Mouse (Mus musculus) cerebellum, adult 9-11 months (tissue): ENCODE data around the gene Prss8.
"Not testable (repeated sequence)": the region's sequence is repeated elsewhere in the genome, so short reads cannot be mapped to it uniquely, and the experiment has no call there.

Source experiments
- DNase-seq: peaks from one replicate; pipeline ENCODE4 v3.0.0; 2022

The Prss8 gene

GRCm38 (mm10) chr7:127929923-127930322, at the start of gene Prss8:
Gene Prss8, minus strand, starts transcription at chr7:127930104.
- peak; percentile 17 for DNase-seq

DNA sequence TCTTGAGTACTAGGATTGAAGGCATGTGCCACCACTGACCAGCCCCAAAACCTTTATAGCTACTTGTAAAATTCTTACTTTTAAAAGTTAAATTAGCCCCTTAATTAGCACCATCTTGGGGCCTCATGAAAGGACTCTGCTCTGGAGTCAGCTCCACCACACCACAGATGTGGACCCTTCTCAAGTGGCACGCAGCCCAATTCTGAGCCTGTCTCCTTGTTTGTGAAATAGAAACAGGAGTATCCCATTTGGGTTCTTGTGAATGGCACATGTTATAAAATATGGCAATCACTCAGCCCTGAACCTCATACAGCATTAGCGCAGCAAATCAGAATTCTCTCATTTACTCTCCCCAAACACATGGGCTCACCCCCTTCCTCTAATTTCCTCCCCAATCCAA, 49.0 kb upstream of the Prss8 start:
- DNase-seq, result no peak

DNA sequence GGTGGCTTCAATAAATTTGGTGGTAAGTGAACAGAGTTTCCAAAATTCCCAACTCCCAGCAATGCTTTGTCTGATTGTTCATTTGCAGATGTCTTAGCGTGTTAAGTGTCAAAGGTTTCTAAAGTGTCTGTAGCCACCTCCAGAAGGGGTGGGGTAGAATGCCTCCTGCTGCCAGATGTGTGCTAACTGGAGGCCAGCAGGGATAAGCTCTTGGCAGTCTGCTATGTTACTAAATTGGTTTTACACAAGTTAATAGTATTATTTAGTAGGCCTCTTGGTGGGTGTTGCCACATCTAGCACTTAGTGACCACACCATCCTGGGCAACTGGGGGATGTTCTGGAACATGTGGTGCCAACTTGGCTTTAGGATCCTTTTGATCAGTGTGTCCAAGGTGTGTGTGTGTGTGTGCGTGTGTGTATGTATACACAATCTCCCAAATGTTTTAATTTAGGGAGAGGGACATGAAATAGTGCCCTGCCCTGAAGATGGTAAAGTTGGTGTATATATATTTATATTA, 44.6 kb upstream of the Prss8 start:
- DNase-seq, result no peak

DNA sequence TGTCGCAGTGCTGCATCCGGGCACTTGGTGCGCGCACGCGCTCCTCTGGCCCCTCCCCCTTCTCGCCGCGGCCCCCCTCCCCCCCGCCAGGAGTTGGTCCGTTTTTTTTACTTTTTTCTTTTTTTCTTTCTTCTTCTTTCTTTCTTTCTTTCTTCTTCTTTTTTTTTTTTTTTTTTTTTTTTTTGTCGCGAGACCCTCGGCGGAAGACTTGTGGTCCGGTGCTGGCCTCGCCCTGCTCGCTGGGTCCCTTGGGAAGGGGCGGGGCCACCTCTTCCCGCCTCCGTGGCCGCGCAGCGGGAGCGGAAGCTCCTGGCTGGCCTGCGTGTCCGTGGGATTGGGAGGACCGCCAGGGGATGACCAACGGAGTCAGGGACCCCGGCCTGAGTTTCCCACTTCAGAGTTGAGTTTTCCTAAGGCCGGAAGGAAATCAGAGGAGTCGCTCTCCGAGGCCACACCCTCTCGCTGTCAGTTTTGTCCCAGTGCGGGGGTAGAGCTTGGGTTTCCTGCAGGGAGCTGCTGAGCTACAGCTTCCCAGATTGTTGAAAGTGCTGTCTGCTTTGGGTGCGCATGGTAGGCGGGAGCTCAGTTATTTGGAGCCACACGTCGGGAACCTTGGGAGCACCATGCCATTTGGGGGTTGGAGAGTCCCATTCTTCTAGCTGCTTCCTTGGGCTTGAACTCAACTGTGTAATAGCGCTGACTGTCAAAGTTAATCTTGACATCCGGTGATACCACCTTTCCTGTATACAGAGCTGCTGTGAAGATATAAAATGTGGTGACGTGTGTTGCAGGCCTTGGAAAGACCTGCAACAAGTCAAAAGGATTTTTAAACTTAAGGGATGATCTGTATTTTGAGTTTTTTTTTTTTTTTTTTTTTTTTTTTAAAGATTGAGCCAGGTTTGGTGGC, 38.3 kb upstream of the Prss8 start:
- peak; percentile 82 for DNase-seq

DNA sequence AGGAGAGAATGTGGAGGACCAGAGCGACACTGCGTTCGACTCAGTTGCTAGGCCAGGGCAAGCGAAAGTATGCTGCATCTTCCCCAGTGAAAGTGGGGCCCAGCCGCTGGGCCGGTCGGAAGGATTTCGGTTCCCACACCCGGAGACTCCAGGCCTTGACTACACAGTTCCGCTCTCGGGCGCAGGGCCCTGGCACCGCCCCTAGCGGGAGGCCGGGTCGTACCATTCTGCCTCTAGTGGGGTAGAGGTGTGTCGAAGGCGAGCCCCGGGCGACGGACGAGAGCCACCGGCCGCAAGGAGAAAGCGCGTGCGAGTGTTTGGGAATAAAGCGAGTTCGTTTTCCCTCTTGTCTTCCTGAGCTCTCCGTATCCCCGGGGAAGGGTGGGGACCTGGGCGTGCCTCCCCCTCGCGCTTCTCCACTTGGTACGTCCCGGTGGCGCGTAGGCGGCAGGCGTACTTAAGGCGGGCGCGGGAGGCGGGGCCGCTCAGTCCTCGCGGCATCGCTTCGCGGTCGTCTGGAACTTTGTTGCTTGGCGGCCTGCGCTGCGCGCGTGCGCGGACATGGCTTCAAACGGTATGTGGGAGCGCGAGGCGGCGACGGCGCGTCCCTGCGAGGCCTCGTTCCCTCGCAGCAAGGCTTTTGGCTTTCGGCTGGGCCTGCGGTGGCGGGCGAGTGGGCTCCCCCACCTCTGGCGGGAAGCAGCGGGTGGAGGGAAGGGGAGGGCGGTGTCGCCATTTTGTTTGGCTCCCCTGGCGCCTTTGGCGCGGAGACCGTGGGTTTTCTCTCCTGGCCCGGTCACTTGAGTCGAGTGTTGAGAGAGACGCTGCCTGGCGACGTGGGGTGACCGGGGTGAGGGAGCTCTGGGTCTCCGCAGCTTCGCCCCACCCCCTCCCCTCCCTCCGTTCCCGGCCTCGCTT, 37.4 kb upstream of the Prss8 start, which contains the start of gene Fus:
Fus (plus strand) TSS at position 454 of the 918 bp plus-strand sequence.
- DNase-seq, result peak; percentile 95

DNA sequence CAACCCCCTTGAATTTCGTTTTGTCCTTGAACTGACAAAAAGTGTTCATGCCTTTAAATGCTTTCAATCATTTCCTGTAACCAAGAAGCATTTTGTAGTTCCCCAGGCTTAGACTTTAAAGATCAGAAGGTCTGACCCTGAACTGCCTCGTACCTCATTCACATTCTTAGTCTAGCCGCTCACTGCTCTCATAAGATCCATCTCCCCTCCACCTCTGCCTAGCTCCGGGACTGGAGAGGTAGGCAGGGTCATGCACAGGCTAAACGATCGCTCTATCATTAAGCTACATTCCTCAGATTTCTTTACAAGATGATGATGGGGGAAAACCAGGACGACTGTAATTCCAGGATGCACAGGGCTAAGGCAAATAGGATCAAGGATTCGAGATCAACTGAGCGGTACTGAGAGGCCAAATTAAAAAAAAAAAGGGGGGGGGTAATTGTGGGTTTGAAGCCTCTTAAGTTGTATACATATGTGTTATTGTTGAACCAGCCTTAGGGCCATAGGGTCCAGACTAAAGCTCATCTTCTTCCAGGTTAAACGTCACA, 36.5 kb upstream of the Prss8 start:
- DNase-seq, result peak; percentile 36

DNA sequence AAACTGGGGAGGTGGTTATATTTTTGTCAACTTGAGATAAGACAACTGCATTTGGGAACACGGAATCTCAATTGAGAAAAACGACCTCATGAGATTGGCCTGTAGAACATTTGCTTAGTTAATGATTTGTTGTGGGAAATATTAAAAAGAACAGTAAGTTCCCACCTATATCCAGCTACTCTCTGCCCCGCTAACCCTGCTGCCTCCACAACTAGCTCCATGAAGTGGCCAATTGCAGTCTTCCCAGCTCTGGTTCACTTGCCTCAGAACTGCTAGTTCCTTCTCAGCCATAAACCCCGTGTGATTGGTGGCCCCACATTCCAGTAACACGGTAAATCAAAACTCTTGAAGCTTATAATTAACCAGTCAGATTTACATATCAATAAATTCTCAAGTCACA, 29.5 kb upstream of the Prss8 start:
- no peak for DNase-seq

- DNase-seq, result no peak
Observed at GRCm38 (mm10) chr7:127952864-127953581, 23.1 kb upstream of the Prss8 start.

DNA sequence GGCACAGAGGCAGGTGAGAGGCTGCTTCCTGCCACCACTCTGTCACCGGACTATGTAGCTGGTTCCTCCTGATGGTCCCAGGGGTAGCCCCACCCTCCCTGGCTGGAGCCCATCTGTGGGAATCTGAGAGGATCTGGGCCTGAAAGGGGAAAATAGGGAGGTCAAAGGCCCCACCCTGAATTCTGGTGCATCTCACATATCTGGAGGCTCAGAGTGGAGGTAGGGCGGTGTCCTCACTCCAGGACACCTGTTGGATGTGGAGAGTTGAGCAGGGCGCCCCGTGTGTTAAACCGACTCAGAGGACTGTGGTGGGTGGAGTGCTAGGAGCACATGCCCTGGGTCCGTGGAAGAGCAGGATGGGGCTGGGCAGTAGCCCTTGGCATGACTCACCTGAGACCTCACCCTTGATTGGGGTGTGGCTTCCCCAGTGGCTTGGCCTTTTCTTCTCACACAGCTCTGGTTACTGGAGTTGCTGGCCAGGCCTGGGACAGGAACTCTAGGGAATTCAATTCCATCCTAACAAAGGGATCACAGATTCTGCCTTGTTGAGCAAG, 16.6 kb upstream of the Prss8 start, which contains the start of gene Prss36:
Prss36 (minus strand) TSS at position 256 of the 554 bp plus-strand sequence.
- no peak for DNase-seq

DNA sequence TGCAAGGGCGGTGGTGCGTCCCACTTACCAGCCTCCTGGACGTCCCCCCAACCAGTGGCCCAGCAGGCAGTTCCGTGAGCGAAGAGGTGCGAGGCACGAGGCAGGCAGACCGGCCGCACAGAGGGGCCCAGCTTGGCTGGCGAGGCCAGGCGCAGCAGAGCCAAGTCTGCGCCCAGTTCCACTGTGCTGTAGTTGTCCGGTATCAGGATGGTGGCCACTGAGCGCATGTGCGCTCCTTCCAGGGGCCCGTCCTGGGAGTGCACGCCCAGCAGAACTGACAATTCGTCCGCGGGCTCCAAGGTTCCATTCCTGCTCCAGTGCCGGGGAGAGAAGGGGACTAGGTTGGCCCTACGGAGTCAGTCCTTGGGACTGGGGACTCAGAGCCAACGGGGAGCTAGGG, 14.7 kb upstream of the Prss8 start:
- DNase-seq, result no peak

GRCm38 (mm10) chr7:127942097-127942496, 12.2 kb upstream of the Prss8 start:
- not testable (repeated sequence) for DNase-seq

GRCm38 (mm10) chr7:127936216-127936884, 6.4 kb upstream of the Prss8 start:
- DNase-seq, result peak; percentile 43

GRCm38 (mm10) chr7:127935748-127936159, 5.8 kb upstream of the Prss8 start:
- no peak for DNase-seq

- peak; percentile 96 for DNase-seq
Observed at GRCm38 (mm10) chr7:127935028-127935722, 5.3 kb upstream of the Prss8 start.

GRCm38 (mm10) chr7:127934075-127934474, 4.2 kb upstream of the Prss8 start:
- no peak for DNase-seq

- peak; percentile 19 for DNase-seq
Observed at GRCm38 (mm10) chr7:127932273-127933031, 2.5 kb upstream of the Prss8 start.

DNA sequence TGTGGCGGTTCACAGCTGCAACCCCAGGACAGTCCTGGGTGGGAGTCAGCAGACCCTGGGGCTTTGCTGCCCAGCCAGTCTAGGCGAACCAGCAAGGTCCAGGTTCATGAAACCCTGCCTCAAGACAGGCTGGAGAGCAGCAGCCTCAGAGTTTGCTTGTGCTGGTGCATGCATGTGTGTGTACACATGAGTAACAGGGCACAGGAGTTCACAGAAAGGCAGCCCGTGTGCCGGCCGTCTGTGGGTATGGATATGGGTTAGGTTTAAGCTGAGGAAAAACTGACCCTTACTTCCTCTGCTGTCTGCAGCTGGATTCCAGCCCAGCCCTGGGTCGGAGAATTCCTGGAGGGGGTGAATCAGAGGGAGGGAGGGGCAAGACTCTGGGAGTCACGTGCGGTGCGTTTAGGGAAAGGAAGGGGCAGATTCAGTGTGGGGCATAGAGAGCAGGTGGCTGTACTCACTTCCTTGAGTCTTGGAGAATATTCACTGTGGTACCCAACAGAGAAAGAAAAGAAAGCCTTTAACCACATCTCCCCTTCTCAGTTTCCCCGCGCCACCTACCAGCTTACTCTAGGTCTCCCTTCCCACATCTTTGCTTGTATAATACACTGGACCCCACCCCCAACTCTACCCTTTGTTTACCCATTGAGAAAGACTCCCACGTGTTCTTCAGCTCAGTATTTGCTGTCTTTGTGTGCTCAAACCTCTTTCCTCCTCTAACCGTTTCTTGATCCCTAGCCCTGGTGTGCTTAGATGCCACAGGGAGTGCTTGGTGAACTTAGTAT, 1.6 kb upstream of the Prss8 start:
- peak; percentile 10 for DNase-seq

DNA sequence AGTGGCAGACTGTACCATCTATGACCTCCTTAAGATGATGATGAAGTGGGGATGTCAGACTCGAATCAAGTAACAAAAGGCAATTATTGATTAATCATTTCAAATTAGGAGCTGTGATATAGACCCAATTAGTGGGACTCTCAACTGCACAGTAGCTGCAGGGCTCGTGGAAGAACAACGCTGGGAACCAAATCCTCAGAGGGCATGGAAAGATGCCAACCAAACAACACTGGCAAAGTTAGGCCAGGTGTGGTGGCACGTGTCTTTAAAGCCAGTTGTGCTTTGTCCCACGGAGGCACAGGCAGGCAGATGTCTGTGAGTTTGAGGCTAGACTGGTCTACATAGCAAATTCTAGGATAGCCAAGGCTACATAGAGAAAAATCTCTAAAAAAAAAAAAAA, 732 bp upstream of the Prss8 start:
- DNase-seq, result peak; percentile 4

DNA sequence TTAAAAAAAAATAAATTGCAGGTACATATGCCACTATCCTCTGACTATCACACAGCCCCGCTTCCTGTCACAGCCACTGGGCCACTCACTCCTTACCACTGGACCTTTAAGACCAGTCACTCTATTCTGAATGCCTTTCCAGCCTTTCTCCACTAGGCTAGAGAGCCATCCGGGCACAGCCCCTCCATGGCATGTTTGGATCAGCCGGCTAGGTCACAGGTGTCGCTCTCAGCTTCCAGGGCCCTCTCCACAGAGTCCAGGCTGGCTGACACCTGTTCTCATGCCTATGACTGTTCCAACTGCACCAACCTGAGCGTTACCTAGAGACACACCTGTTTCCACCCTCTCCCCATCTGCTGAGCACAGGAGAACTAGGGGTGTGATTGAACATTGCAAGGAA, 1.3 kb downstream of the Prss8 start:
- DNase-seq, result peak; percentile 48
